Mouse (Mus musculus): ENCODE results near the gene Dennd1a.

Dennd1a gene

DNA sequence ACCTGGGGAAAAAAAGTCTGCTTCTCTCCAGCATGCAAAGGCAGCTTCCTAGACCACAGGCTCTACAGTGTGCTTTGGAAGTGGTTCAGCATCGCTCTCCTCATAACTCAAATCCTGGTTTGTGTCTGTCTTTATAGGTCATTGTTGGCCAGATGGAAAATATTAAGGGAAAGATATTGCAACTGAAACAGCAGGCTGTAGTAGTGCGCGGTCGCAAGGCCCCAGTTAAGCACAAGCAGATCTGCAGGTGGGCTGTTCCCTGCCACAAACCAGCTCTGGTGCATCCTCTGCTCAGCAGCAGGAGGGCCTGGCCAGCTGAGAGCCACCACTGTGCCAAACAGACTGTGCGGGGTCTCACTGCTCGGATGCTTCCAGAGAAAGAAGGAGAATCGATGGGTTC, 186.9 kb downstream of the Dennd1a start:
- peak; percentile 50 for DNase-seq

DNA sequence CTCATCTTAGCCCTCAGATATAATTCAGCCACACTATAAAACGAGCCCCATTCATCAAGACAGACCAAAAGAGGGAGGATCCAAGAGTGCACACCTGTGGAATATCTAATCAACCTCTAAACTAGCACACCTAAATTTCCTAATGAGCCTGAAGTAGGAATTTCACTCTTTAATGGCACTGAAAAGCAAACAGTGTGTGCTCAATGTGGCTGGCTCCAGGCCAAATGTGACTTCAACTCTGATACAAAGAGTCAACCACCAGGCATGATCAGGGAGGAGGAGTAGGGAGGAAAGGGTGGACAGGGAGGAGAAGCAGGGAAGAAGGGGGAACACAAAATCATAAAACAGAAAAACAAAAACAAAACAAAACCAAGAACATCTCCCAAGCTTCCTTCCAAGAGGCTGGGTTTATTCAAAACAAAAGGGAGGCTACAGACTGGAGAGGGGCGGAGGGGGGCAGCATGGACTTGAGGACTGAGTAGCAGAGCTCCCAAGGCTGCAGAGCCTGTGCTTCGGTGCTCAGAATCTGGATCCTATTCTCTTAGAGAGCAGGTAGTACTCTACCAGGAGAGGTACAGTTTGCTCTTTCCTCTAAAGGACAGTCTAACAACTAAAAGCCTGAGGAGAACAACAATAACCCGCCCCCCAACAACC, 187.9 kb downstream of the Dennd1a start:
- DNase-seq: no peak

DNA sequence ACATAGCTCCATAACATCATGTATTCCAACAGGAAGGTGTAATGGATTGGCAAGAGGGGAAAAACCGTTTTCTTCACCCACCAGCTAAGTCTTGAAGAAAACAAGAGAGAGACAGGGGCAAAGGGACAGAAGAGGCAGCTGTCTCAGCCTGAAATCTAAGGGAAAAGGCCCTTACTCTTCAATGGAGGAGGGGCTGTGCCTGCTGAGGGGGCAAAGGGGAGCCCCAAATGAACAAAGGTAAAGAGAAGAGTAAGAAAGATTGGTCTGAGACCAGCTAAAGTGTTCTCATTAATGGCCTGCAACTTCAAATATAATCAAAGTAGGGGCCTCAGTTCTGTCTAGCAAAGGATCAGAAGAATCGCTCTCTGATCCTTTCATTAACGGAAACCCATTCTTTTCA, 189.7 kb downstream of the Dennd1a start:
- DNase-seq: no peak

DNA sequence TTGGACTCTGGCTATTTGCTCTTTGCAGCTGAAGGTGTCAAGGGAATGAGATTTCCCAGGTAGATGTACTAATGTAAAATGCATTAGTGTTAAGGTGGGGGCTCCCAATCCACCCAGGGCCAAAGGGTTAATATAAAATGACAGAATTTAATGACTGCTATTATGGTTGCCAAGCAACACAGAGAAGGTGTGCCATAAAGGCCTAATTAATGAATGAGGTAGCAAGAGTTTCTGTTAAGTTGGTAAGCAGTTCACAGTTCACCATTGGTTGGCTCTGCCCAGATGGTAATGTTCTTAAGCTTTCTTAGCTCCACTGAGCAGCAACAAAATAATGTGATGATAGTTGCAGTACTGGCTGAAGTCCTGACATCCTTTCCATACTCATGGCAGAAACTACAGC, 190.9 kb downstream of the Dennd1a start:
- no peak for DNase-seq

DNA sequence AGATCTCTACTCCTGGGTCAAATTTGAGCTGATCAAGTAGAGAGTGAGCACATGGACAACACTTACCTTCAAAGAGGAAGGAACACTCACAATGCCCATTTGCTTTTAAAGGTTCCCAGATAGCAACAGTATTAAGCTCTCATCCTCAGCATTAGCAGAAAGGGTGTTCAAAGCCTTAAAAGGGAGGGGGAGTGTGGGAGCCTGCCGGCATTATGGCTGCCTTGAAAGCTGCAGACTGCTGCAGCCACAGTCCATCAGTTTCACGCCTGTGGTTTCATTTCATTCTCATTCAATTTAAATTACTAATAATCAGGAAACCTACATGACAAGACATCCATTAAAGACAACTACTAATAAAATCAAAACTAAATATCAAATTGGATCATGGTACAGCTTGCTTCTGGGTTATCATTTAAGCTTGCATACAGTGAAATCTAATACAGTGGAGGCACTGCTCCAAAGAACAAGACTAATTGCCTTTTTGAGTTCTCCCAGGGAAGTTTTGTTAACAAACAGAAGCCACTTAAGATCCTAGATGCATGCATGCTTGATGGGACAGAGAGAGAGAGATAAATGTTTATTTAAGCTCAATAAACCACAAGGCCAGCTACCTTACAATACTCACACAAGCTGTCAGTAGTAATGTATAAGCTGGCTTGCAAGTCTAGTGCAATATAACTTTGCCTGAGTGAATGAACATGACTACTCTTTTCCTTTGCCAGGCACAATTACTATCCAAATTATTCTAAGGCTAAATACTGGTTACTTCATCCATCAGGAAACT, 192.6 kb downstream of the Dennd1a start:
- no peak for DNase-seq

DNA sequence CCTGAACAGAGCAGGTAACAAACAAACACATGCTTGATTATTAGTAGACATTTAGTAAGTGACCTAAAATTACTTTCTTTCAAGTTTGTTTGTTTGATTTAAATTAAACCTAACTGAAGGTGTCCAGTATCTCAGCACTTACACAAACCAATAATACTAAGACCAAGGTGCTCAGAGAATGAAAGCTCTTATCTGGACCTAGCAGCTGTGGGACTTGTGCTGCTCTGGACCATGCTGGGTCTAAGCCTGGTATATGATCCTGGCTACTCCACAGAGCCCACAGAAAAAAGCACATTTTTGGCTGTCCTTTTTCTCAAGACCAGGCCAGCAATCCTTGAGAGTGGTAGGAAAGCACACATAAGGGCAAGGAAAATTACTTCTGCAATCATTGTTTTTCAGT, 193.2 kb downstream of the Dennd1a start:
- DNase-seq: no peak

DNA sequence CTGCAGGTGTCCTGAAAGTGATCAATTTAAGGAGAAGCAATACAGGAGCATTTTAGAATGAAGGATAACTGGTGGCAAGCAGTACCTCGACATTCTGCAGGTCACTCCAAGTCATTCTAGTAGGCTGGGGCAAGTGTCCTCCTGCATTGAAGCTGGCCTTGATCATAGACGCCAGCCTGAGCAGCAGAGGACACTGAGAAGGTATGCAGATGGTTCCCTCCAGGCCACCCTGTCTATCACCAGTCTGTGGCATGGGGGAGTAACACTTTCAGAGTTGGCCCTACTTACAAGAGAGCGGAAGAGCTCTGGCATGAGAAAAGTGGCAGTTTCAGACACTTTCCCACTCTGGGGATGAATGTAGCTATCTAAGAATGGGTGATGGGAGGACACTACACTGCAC, 193.9 kb downstream of the Dennd1a start:
- DNase-seq: no peak

DNA sequence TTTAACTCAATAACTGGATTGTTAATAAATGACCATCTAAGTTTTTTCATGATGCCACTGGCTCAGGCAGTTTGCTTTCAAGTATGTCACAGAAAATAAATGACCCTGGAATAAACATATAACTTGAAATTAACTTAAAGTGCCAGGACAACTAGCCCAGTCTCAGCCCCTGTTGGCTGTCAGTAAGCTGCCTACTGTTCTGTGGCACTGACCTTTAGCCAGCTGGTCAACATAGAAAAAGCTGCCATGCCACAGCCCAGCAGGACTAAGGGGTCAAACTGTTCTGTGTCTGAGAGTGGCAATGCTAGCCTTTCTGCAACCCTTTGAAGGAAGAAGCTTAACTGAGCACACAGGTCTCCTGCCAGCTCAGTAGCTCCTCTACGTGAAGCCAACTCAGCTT, 198.8 kb downstream of the Dennd1a start:
- DNase-seq: no peak

DNA sequence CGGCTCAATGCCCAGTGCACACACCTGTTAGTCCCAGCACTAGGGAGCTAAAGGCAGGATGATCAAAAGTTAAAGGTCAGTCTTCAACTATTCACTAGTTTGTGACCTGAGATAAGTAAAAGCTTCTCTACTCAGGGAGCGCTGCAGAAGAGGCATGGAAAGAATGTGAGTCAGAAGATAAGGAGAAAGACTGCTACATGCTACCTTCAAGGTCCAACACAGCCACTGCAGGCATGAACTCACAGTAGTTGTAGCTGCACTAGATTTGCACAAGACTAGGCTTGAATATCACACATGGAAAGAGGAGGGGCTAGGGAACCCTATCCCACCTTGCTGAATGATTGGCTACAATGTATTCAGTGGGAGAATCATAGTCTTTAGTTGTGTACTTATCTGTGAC, 202.1 kb downstream of the Dennd1a start:
- no peak for DNase-seq

DNA sequence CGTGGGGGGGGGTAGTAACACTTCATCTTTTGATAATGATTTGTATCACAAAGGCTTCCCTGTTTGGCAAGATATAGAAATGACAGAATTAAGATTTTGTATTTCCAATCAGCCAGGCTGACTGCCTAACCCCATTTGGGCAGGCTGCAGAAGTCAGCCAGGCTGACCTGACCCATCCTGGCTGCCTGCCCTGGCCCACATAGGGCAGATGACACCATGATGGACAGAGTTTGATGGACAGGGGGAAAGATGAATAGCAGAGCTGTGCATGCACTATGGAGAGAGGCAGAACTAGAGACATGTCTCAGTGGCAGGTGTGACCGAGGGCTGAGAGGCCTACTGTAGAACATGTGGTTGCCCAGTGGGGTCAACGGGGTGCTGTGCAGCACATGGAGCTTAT, 203.9 kb downstream of the Dennd1a start:
- no peak for DNase-seq

DNA sequence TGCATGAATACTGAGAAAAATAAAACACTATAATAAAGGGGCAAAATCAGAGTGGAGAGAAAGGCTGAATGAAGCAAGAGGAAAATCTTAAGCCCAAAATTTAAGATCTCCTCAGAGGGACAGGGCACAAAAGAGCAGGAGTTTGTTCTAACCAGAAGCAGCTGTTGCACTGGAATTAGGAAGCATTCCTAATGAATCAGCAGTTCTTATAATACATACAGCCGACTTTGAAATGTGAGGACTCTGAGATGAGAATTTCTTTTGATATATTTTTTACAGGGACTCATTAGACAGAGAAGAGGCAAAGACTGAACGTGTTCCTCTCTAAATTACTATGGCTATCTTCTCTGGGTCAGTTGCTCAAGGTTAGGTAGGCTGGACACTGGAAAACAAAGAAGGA, 212.7 kb downstream of the Dennd1a start:
- DNase-seq: no peak

DNA sequence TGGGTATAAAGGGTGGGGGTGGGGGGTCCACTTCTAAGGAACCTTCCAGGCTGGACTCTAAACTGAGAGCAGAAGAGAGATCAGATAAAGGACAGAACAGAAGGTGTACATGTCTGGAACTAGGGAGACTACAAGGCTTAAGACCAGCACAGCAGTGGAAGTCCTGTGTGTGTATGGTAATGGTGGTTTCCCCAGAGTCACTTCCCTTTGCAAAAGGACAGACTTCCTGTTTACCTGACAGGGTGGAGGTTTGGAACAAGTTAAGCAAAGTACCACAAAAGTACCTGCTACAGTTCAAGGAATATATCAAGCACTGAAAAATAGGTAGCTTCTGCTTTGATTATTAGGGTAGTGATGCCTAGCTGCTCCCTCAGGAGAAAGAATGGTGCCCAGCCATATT, 215.1 kb downstream of the Dennd1a start:
- DNase-seq: no peak

DNA sequence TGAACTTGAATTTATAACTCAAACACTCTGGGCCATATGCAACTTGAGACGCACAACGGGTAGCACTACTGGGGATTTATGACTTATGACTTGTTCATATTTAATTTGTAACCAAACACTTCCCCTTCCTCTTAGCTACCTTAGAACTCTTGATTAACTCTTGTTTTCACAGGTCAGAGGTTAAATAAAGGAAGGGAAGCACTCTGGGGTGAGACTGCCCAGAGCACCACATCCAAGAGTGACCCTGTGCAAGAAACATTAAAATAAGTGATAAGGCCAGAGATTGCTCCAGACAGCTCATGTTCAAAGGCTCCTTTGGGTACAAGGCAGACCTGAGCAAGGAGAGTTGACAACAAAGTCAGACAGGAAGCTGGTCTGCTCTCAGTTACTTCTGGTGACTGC, 219.0 kb downstream of the Dennd1a start:
- DNase-seq: peak; percentile 54

DNA sequence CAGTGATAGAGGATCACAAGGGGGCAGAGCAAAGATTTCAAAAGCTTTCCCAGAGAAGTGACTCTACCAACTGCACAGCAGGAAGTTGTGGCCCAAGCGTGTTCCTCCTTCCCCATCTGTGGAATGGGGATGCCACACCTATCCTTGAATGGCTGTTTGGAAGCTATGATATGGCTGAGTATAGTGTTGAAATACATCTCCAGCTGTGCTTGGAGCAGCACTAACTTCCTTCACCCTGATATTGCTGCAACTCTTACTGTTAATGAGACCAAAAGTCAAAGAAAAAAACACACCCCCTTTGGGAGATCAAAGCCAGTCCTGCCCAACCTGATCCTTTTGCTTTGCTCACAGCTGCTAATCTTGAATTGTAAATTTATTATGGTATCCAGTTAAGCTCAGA, 221.3 kb downstream of the Dennd1a start:
- no peak for DNase-seq

DNA sequence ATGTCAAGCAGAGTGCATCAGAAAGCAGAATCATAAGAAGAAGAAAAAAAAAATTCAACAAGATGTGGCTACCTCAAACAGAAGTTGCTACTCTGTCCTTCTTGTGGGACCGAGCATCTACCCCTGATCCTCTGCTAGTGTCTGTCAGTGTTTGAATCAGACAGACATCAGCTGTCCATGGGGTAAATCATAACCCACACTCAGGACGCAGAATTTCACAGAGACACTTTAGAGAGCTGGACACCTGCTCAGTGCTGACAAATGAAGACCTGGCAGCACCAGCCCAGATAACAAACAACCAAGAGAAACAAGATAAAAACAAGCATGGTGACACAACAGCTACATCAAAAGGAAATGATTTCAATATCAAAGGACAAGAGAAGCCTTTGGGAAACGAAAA, 222.9 kb downstream of the Dennd1a start:
- no peak for DNase-seq

DNA sequence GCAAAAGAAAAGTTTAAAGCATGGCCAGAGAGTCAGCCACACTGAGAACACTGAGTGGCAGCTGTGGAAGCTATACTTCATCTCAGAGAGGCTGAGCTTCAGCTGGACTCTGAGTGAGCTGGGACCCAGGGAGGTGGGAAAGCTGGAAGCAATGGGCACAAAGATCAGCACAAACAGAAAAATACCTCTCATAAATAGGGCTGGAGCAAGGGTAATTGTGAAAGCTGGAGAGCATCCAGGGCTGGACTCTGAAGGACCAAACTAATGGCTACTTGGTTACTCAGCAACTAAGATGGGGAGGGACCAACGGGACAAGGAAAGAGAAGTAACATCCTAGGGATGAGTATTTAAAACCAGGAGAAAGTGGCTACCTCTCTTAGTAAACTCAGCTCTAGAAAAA, 225.0 kb downstream of the Dennd1a start:
- DNase-seq: no peak

DNA sequence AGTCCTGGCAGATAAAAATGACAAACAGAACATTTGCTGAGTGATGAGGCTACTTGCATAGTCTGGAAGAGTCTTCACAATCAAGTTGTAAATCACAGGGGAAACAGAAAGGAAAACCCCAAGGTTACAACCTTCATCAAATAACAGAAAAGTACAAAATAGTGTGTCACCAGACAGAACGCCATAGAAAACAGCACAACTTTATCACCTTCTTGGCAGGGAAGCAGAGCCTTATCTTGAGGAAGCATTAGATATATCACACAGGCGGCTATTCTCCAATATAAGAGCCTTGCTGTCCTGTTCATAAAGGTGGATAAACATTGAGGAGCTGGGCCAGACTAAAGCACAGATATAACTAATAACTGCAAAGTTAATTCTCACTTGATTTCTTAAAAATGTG, 225.7 kb downstream of the Dennd1a start:
- DNase-seq: no peak

DNA sequence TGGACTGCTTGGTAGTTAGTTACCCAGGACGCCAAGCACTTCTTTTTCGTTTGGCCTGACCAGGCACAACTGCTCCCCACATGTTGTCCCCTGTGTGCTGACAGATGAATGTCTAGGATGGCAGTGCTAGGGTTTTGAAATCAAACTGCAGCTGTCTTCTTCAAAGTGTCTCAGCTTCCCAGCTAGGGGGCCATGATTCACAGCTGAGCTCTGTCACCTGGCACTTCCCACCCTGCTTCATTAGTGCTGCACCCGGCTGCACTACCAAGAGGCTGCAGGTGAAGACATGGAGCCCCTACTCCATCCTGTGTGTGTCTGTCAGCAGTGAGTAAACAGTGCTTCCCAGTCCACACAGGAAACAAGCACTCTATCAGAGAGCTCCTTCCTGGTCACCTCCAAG, 234.8 kb downstream of the Dennd1a start:
- DNase-seq: no peak

DNA sequence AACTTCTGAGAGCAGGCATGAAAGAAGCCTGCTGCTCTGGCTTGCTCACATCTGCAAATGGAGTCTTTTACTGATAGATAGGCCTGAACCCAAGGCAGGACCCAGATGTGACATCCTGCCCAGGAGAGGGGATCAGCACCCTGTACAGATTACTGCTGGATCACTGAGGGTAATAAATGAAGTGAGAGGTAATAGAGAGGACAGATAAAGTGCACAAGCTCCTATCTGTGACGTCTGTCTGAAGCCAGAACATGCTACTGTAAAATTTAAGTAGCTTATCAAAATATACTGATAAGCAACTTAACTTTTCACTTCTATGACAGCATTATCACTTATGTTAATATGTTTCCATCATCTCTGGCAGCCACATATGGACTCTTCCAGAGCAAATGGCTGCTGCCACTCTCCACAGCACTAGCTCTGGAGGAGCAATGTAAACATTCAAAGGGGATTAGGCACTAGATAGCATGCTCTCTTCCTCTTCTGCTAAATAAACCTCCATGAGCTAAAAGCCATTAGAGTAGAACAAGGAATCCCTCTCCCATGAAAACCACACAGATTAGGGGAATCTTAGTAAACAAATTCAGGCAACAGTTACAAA, 235.6 kb downstream of the Dennd1a start:
- DNase-seq: no peak

DNA sequence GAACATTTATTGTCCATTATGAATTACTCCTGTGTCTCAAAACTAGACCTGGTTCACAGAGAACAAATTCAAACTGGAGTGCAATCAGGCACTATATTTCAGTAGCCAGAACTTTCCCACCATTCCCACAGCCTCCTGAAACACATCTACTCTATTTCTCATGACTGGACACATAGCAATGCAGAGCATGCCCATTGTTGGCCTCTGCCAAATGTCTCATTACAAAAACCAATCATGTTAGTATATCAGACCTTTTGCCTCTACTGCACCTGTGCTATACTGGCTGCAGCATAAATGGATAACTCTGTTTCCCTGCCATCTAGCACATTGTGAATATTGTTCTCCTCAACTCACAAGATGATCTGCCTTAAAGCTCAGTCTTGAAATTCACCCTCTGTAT, 238.2 kb downstream of the Dennd1a start:
- DNase-seq: no peak

DNA sequence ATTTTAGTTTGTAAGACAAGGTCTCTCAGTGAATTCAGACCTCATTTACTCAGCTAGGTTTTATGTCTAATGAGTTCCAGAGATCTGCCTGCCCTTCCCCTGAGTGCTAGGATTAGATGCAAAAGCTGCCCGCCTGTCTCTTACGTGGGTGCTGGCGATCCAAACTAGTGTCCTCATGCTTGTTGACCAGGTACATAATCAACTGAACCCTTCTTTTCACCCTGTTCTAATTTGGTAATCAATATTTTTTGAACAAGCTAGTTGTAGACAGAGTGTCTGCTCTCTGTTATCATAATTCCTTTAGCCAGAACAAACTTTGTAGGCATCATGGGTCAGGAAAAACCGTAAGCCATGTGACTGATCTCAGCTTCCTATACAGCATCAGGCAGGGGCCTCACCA, 241.9 kb downstream of the Dennd1a start:
- DNase-seq: no peak

DNA sequence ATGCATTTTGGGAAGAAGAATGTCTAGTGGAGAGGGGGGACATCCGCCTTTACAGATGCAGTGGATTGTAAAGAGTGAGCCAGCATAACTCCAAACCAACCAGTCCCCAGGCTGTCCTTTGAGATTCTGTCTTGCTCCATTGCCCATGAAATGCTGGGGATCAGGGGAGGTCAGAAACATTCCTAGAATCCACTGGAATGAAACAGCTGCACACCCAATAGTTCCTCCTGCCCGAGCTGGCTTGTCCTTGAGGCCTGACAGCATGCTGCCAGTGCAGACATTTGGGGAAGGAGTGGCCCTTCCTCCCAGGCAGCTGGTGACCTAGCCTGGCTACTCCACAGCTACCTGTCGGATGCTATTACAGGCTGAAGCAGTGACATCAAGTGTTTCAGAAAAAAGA, 246.3 kb downstream of the Dennd1a start:
- peak; percentile 23 for DNase-seq

DNA sequence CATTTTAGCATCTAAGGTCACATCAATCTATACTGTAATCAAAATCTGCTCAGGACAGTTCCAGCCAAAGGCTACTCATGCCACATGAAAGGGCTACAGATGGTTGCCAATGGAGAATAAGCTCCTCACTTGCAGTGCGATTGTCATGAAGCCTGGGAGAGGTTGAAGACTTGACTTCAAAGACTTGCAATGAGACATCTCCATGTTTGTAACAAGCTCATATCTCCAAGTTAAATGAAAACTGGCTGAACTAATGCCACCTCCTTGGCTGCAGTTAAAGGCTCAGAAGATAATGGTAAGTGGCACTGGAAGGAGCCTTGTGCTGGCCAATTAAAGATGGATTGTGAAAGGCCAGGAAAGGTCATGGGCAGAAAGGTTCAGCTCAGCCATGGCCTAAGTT, 247.6 kb downstream of the Dennd1a start:
- no peak for DNase-seq

DNA sequence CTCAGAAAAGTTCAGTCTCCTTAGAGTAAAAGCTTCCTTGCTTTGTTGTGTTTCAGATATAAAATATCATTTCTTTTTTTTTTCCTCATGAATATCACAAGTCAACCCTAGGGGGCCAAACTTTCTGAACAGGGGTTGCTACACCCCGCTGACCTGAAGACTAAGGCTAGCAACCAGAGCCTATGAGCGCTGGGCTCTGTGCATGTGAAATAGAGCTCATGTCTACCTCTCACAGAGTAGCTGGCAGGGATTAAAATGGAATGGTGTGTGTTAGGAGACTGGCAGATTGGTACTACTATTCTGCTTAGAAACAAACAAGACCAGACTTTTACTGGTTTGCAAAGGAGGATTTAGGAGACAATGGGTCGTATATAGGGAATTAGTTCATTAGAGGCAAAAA, 258.9 kb downstream of the Dennd1a start:
- no peak for DNase-seq

DNA sequence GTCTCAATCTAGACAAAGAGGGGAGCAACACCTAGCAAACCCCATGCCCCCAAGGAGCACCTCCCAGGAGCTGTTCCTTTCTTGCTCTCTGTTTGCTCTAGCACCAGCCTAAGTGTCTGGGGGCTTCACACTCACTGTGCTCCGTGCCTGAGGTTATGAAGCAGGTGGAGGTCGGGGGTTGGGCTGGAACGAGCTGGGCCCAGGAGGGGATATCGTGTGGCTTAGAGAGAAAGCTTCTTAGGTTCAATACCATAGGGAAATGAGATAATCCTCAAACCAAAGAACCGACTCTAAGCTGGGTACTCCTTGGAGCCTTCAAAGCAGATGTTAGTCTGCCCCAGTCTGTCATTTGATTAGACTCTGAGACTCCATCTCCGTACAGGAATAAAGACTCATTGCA, 261.6 kb downstream of the Dennd1a start:
- DNase-seq: no peak

Data from embryo, embryonic 11 days (tissue).